Mouse (Mus musculus) spleen, postnatal 4 days (tissue): ENCODE results near the gene Gns.
A peak's percentile ranks its signal among the peaks of the same experiment; 100 is the strongest.

ENCODE experiments used
- DNase-seq, 2 experiments: peaks; one replicate each; pipeline ENCODE4 v3.0.0; 2022; ENCODE audit warnings: low spot score in 2 of 2

Gene Gns

DNA sequence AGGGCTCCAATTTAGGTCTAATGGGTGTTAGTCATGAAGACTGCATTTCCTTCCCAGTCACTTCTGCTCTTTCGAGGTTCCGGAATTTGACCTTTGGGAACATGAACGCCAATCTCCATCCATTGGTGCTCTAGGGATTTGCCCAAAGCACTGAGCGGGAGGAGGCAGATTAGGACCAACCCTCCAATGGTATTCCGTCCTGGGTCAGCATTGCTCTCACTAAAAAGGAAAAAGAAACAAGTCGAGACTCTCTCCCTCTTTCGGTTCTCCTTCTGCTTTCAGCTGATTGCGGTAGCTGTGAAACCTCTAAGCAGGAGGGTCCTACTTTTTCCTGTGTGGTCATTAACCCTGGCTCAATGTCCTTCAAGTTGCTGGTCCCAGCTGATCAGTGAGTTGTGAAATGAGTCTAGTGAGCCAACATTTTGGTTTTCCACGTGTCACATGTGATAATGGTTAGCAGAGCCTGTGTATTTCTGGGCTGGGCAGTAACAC is 937 bp downstream of the Gns start:
- DNase-seq = no peak

DNA sequence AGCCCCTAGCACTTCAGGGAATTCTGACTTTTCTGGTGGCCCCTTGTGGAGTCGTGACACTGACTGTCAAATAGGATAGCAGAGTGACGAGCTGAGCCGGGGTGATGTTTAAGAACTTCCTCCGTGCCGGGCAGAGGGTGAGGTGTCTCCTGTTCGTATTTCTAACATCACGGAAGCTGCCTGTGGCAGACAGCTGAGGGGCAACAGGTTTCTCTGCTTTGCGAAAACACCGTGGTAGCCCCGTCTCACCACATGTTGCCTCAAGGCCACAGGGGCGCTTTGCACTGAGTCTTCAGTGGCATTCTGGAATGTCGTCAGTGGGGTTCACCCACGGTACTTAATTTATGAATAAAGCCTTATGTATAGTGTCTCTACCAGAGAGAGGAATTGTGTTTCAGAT is 2.4 kb downstream of the Gns start:
- DNase-seq = peak in 1 of 2 experiments; percentile 59

DNA sequence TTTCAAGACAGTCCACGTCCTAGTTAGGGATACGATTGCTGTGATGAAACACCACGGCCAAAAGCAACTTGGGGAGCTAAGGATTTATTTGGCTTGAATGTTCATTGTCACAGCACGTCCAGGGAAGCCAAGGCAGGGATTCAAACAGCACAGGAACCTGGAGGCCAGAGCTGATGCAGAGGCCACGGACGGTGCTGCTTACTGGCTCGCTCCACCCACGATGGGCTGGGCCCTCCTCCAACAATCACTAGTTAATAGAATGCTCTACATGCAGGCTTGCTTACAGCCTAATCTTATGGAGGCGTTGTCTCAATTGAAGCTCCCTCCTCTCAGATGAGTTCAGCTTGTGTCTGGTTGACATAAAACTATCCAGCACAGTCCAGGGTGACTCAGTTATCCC is 2.9 kb downstream of the Gns start:
- DNase-seq = no peak

DNA sequence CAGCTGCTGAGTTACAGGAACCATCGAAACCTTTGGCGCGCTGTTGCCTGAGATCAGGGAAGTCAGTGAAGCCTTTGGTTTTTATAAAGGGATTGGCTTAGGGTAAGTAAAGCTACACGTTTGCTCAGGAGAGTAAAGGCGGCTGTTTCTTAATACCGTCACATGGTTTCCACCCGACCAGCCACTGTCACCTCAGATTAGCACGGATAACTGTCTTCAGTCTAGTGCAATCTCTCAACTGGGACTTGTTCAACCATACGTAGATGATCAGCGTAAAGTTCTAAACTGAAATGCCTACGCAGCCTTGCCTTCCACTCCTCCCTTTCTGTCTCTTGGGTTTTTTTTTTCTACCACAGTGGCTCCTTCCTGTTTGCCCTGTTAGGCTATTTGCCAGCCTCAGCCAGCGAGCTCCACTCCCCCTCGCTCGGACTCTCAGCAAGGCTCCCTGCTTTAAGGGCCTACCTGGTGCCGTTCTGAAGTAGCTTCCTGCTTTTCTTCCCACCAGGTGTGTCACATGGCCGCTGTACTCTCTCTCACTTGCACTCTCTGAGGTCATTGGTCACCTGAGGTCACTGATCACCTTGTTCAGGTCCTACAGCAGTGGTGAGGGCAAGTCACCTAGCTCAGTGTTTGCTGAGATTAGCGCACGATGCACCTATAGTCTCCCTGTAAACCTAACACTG is 4.0 kb downstream of the Gns start:
- no peak for DNase-seq

DNA sequence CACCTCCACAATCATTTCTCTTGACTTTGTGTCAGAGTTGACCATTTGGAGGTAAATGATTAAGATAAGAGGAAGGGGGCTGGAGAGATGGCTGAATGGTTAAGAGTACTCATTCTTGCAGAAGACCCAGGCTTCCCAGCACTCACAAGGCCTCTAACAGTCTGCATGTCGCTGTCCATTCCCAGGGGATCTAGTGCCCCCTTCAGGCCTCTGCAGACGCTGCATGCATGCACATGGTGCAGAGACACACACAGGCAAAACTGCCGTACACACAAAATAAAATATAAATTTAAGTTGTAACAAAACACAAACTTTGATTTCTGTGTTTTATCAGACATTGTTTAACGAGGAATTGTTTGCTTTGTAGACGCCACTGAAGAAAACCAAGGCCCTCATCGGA is 5.9 kb downstream of the Gns start:
- no peak for DNase-seq

DNA sequence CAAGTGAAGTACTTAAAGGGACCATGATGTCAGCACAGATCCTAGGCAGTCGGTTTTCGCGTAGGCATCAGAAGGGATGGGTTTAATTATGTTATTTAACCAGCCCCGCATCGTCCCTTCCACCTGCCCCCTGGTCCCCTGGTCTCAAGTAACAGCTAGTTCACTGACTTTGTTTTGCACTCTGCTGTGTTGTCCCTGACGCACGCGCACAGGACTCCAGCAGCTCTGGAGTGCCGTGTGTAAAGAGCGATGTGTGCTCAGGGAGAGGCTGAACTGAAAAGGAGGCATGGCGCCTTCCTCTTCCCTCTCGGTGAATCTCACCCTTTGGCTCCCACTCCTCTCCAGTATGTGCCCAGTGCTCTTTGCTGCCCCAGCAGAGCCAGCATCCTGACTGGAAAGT is 9.1 kb downstream of the Gns start:
- no peak for DNase-seq

DNA sequence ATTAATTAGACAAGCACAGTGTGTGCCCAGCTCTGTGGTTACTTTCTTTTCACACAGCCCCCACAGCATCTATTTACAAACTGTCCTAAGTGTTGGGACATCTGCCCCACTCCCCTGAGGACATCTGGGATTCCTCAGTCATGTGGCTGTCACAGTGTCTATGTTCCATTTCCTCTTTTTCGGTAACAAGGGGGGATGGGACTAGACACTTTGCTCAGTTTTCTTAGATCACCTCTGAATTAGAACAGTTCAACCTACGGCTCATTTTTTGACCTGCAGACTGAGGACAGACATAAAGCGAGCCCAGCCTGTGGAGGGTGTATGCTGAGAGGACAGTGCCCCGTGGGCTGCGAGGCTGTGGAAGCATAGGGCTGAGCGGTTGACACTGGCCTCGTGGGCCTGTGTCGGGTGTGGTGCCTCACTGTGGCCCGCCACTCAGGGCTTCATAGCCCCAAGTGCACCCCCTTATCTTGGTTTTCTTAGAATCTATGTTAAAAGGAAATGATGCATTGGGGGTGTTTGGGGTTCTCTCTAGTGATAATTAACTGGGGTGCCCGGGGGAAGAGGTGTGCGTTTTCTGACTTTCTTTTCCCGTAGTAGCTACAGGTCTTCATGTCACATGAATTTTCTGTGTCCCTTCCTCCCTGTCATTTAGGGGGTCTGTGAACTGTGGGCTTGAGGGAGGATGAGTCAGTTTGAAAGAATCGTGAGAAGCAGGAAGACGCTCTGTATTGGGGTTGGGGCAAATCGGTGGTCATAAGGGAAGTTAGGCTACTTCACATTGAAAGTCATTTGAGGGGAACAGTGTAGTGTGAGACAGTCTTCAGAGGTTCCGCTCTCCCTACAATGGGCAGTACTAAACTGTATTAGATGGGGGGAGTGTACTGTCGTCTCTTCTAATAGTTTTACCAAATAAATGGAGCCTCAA is 10.1 kb downstream of the Gns start:
- no peak for DNase-seq

DNA sequence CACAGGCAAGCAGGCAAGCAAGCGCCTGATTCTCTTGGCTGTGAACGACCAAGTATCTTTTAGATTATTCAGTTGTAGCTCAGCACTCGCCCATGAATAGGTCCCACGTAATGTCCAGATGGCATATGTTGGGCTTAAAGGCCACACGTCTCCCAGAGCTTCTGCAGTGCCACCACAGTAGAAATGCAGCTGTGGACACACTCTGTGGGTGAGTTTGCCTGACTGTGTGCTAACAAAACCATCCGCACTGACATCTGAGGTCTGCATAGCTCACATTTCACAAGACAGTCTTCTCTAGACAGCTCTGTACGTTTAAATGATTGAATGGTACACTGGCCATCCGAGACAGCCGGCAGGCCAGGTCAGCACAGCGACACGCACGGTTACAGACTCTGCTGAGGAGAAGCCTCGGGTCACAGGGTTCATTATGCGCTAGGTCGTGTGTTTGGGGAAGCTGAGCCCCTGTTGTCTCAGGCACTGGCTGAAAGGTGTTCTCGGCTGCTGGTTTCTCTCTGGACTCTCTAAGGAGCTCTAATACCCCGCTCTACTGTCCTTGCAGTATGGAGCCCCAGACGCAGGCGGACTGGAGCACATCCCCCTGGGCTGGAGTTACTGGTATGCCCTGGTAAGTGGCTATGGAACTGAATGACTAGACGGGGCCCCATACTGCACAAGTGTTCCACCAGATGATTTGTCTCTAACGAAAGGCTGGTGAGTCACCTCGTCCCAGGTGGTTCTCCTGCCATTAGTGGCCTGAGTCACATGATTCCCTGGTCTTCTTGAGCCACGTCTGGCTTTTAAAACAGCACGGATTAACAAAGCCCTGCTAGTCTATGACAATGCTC is 11.0 kb downstream of the Gns start:
- no peak for DNase-seq

DNA sequence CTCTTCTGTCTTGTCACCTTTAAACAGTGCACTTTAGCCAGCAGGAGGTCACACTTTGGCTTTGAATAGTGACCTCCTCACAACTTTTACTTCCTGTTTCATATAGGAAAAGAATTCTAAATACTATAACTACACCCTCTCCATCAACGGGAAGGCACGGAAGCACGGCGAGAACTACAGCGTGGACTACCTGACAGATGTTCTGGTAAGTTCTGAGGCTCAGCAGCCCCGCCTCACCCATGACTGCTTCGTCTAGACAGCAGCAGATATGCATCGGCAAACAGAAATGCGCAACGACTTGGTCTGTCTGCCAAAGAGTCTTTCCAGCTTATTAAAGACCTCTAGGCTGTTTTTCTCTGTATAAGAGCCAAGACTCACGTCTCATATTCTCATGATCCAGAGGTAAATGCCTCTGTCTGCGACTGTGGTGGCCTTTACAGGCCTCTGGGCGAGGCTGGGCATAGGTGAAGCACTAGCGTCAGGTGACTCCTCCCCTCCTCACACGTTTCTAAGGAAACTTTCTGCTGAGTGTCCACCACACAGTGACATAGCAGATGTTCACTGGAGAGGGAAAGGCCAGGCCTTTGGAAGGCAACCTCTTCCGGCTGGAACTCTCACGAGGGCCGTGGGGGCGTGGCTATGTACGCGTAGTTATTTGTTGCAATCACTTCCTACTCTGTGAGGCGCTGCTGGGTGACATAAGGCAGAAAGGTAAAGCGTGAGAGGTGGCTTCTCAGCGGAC is 11.8 kb downstream of the Gns start:
- no peak for DNase-seq

DNA sequence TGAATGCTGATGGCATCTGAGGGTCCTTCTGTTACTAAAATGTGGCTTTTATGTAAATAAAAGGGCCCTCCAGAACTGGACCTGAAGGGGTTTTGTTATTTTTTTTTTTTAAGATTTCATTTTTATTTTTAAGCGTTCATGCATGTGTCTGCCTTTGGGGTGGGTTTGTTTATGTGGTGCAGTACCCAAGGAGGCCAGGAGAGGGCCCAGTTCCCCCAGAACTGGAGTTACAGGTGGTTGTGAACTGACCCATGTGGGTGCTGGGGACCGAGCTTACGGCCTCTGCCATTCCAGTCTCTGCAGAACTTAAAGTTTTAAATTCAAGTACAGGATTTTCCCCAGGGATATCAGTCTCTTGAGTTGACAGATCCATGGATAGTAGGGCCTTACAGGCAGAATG is 14.5 kb downstream of the Gns start:
- no peak for DNase-seq

DNA sequence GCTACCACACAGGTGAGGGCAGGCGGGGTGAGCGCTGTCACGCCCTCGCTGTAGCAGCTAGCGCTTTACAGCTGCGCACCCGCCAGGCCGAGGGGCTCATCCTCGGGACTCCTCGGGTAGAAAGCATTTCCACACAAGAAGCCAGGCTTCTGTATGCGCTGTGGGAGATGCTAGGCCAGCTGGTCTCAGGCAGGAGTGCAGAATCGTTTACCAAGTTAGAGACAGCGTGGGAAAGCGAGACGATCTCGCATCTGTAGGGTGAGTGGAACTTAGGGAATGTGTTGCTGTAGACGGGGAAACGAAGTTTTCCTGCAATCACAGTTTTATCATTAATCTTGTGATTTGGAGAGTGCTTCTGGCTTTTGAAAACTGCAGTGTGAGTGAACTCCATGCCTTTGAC is 16.4 kb downstream of the Gns start:
- DNase-seq = no peak

DNA sequence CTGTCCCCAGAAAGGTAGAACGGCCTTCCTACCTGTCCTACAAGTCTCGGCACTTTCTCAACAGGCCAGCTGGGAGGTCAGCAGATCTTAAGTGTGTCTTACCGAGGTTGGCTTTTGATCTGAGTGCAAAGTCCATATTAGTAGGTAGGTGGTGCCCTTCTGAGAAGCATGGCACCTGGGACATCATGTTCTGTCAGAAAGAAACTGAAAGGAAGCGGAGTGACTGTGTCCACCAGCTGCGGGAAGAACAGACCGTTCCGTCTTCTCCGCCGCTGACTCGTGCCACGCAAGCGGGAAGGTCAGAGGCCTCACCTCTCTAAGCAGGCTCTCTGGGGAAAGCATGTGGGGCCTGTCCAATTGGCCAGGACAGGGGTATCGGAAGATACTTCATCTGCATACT is 19.8 kb downstream of the Gns start:
- DNase-seq = no peak

DNA sequence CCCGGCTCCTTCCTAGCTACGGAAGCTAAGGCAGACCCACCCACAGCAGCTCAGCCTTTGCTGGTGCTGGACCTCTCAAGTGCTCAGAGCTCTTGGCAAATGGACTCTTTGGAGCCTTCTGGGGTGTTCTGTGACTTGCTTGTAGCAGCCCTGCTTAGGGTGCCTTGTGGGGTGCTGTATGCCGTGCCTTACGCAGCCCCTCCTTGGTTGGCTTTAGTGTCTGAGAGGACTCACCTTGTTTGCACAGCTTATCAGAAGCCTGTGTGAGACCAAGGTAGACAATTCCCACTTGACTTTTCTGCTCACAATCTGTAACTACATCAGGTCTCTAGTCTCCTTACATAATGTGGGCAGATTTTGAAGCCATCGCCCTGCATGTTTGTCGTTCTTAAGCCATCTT is 20.8 kb downstream of the Gns start:
- no peak for DNase-seq

DNA sequence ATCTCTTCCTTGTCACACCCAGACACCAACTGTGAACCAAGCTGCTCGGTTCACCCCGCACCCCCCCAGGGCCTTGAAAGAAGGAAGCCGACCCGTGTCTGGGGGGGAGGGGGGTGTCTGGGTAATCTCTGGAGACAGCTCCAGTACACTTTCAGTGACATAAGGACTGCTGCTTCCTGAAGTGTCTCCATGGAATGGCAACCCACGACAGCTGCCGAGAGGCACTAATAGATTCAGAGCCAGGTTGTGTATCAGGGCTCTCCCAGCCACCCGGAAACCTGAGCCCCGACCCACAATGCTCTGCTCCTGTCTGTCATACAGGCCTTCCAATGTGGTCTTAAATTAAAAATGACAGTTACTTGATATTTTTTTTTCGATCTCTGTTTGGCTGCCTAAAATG is 21.5 kb downstream of the Gns start:
- no peak for DNase-seq

DNA sequence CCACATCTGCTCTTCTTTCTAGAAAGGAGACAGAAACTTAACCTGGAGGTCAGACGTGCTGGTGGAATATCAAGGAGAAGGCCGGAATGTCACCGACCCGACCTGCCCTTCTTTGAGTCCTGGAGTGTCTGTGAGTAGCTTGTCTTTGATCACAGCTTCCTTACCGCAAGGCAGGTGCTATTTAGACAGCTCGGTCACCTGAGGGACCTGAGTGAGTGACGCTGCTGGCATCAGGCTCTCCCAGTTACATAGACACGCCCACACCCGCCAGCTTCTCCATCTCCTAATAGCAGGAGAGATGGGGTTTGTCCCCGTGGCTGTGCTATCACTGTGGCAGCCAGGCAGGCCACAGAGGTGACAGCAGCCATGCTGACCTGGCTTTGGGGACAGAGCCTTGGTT is 25.7 kb downstream of the Gns start:
- DNase-seq = no peak

DNA sequence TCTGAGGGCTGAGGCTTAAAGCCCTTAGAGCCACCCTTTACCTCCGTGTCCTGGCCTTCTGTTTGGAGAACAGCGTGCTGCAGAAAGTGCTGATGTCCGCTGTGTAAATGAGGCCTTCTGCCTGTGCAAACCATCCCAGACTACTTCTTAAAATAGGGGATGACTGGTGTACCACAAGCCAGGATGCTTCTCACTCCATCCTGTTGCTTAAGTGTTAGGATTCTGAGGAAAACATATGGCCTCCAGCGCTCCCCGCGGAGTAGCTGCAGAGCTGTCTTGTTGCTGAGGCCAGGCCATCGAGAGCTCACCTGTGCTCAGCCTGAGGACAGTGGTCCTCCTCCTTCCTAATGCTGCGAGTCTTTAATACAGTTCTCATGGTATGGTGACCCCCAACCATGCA is 27.0 kb downstream of the Gns start:
- DNase-seq = no peak

DNA sequence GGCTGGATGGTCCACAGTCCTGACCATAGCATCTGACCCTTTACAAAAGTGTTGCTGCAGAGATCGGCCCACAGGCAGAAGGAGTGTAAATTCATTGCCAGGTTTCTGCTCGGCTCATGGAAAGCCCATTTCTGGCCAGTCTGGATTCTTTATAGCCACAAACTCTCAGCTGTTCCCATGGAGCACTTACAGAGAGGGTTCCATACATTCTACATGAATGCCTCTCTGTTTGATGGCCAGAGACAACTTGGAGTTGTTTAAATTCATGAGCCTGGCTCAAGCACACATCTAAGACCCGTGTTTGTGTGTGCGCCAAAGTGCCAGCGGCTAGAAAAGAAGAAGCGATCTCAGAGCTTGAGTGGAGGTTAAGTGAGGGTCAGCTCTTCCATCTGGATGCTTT is 29.4 kb downstream of the Gns start:
- no peak for DNase-seq

DNA sequence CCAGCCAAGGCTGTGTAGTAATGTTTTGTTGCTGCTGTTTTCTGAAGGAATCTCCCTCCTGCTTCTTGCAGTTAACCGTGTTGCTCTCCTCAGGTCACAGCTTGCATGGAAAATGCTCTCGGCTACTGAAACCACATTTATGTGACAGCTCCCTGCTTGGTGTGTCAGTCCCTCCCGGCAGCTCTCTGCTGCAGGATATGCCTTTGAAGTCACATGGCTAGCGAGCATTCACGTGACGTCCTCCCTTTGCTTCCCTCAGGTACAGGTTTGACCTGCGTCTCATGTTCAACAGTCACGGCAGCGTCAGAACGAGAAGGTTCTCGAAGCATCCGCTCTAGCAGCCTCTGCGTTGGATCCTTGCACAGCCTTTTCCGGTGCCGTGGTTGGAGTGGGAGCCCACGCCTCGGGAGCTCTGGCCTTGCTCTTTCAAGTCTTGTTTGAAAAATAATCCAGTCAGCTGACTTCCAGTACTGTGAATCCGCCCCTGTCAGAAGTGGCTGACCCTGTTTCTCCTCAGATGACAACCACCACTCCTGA is 30.0 kb downstream of the Gns start:
- DNase-seq = no peak

DNA sequence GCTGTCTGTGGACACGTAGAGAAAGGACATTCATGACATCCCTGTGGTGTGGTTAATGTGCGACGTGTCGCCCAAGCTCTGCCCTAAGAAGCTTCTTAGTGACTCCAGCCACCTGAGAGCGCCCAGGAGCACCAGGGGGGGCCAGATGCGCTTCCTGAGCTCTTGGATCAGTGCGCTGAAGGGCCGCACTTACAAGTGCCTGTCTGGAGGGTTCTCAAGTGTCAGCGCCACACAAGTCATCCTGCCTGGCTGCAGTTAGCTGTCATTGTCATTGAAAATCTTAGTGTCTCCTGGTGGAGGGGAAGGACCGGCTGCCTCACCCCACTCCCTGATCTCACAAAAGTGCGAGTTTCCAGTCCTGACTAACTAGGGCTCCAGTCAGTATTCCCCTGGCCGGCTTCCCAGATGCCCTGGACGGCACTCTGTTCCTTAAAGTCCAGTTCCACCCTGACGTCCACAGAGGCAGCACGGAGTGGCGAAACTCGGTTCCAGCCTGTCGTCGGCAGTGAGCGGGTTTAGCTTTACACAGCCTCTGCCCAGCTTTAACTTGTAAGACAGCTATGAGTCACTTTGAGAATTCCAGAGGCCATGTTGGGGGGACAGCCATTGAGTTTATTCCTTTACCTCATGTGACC is 30.8 kb downstream of the Gns start:
- DNase-seq = no peak

DNA sequence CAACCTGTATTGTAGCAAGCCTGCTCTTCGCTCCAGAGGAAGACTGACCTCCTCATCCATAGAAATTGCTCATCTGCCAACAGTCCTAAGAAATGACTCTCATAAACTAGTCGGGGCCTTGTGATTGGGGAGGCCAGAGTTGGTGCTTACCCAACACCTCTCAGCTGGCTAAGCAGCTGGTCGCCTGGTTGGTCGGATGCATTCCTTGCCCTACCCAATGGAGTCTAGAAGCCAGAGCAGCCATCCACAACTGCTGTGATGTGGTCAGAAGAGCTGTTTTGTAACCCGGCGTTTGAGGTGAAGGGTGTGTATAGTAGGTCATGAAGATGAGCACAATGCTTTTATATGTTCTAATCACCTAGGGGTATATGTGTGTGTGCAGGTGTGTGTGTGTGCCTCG is 33.7 kb downstream of the Gns start:
- no peak for DNase-seq

DNA sequence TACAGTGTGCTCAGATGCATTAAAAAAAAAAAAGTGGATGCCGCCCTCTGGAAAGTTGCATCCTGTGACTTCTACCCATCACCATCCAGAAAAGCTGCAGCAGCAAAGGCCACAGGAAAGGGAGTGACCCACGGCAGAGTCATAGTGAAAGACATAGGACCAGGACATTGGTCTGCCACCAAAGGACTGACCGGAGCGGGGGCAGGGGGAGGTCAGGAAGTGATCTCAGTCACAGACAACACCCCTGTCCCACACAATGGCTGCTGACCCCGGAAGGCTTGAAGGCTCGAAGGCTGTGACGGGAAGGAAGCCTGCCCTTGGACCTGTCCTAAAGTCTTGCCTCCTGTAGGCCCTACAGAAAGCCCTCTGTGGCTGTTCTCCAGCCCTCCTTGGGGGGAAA is 36.1 kb downstream of the Gns start:
- DNase-seq = no peak
